Mouse (Mus musculus): ENCODE data around the gene D17H6S53E. TPM values are rescaled to one million over a fixed set of nuclear protein-coding genes. Genes with fewer than 3 reads are reported as not detected.
A peak's percentile ranks its signal among the peaks of the same experiment; 100 is the strongest.

The D17H6S53E gene
- polyA plus RNA-seq, 1 experiment from 2014 or later, result 10.8 TPM

DNA sequence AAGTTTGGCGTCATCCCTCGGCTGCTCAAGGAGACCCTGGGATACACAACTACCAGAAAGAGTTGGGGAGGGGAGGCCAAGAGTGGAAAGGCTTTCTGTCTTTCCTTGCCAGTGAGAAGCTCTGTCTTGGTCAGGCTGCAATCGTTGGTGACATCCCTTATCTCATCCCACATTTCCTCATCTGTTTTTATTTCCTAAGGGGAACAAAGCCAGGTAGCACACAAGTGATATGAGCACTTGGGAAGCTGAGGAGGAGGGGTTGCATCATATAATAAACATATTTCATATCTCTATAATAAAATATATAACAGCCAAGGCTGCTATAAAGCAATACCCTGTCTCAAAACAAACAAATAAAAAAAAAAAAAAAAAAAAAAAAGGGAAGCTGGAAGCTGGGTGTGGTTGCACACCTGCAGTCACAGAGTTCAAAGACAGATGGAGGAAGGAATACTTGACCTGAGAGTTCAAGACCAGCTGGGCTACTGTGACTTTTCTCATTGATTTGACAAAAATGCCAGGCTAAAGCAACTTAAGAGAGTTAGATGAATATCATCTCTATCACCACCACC, 42.2 kb upstream of the D17H6S53E start:
- no peak overlapping the region for H3K9ac ChIP-seq (ENCODE audit: low read depth, low read length)
- ATAC-seq (replicated peaks; ENCODE audit: insufficient number of reproducible peaks, low FRiP score, low TSS enrichment), result no peak
- H3K4me1 ChIP-seq (ENCODE audit: control insufficient read depth, insufficient read depth, low read length), result peaks cover 8% of the 10 kb centered on the region
- H3K4me3 ChIP-seq (ENCODE audit: low read depth, low read length), result no peak overlapping the region
- H3K9me3 ChIP-seq (replicated peaks; ENCODE audit: control insufficient read depth, low read length), result no peaks in the 10 kb centered on the region
- no peaks in the 10 kb centered on the region for H3K27me3 ChIP-seq (ENCODE audit: control insufficient read depth, insufficient read depth, low read length)
- no peak overlapping the region for H3K27ac ChIP-seq (ENCODE audit: low read depth, low read length)
- no peaks in the 10 kb centered on the region for H3K36me3 ChIP-seq (ENCODE audit: control insufficient read depth, insufficient read depth, low read length)
- H3K4me2 ChIP-seq, result no peak overlapping the region
- 57% methylated on average over 3 of the region's 3 CpGs for WGBS (ENCODE audit: insufficient replicate concordance)

DNA sequence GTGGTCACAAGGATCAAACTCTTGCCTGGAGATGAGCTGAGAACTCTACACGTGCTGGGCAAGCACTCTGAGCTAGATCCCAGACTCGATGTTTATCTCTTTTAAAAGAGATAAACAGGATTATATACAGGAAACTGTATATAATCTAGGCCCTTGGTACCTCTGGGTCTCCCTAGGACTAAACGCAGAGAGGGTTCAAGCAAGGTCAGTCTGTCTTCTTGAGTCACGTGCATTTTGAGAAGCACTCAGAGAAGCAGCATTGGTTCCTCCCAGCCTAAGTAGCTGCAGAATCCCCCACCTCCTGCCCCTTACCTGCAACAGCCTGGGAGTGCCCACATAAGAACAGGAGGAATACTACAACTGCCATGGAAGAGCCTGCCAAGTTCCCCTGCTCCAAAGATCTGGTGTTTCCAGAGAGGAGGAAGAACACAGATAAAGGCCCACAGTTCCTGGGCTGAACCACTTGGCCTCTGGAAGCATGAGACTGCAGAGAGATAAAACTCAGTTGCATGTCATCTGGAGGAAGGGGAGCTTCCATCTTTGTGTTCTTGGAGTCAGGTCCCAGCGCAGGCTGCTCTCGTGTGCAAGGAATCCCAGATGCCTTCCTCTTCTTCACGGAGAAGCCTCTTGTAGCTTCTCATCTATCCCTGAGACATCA, 40.8 kb upstream of the D17H6S53E start, which contains the start of gene Ly6g6f:
Gene Ly6g6f (minus strand): TSS at position 403 of the 658 bp plus-strand sequence.
- Histone ChIP-seq H3K4me1 (ENCODE audit: control insufficient read depth, insufficient read depth, low read length) (peaks cover 6% of the 10 kb centered on the region), H3K4me3 (ENCODE audit: low read depth, low read length) (no peak within 1 kb of the TSS), H3K27me3 (ENCODE audit: control insufficient read depth, insufficient read depth, low read length) (no peaks in the 10 kb centered on the region), H3K9me3 (replicated peaks; ENCODE audit: control insufficient read depth, low read length) (no peaks in the 10 kb centered on the region), H3K9ac (ENCODE audit: low read depth, low read length) (no peak within 1 kb of the TSS), H3K36me3 (ENCODE audit: control insufficient read depth, insufficient read depth, low read length) (no peaks in the 10 kb centered on the region), H3K4me2 (no peak within 1 kb of the TSS), H3K27ac (ENCODE audit: low read depth, low read length) (no peak within 1 kb of the TSS)
- 59% methylated on average over 7 of the region's 7 CpGs for WGBS (ENCODE audit: insufficient replicate concordance)
- ATAC-seq (replicated peaks; ENCODE audit: insufficient number of reproducible peaks, low FRiP score, low TSS enrichment), result no peak

DNA sequence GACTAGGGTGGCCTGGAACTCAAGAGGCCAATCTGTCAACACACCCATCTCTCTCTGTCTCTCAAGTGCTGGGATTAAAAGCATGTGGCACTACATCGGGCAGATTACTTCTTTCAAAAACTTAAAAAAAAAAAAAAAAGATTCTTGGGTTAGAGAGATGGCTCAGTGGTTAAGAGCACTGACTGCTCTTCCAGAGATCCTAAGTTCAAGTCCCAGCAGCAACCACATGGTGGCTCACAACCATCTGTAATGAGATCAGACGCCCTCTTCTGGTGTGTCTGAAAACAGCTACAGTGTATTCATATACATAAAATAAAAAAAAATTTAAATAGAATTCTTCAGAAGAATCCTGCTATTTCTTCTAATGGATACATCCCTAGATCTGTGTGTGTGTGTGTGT, 38.0 kb upstream of the D17H6S53E start:
- H3K4me2 ChIP-seq, result no peak overlapping the region
- H3K36me3 ChIP-seq (ENCODE audit: control insufficient read depth, insufficient read depth, low read length), result peaks cover 13% of the 10 kb centered on the region
- H3K27ac ChIP-seq (ENCODE audit: low read depth, low read length), result no peak overlapping the region
- no peak for ATAC-seq (replicated peaks; ENCODE audit: insufficient number of reproducible peaks, low FRiP score, low TSS enrichment)
- H3K4me3 ChIP-seq (ENCODE audit: low read depth, low read length), result no peak overlapping the region
- H3K9me3 ChIP-seq (replicated peaks; ENCODE audit: control insufficient read depth, low read length), result no peaks in the 10 kb centered on the region
- H3K4me1 ChIP-seq (ENCODE audit: control insufficient read depth, insufficient read depth, low read length), result peaks cover 9% of the 10 kb centered on the region
- no peak overlapping the region for H3K9ac ChIP-seq (ENCODE audit: low read depth, low read length)
- 48% methylated on average over 2 of the region's 2 CpGs for WGBS (ENCODE audit: insufficient replicate concordance)
- H3K27me3 ChIP-seq (ENCODE audit: control insufficient read depth, insufficient read depth, low read length), result no peaks in the 10 kb centered on the region

DNA sequence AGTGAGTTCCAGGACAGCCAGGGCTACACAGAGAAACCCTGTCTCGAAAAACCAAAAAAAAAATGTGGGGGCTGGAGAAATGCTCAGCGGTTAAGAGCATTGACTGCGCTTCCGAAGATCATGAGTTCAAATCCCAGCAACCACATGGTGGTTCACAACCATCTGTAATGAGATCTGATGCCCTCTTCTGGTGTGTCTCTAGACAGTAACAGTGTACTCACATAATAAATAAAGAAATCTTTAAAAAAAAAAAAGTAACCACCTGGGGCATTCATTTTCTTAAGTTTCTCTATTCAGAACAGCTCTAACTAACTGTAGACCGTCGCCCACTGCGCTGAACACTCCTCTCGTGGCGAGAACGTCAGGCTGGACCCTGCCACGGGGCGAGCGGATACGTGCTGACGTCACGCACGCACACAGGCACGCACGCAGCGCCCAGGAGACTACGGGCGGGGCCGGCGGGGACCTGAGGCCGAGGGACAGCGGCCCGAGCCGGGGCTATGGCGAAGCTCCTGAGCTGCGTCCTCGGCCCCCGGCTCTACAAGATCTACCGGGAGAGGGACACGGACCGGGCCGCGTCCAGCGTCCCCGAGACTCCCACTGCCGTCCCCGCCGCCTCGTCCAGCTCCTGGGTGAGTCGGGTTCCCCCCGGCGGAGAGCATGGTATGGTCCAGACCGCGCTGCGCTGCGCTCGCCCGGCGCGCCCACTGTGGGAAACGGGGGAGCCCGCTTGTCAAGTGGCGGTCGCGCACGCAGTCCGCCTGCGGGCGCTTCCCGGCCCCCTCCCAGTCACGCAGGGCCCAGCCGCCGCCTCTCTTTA, 37.1 kb upstream of the D17H6S53E start, which contains the start of gene Abhd16a:
Gene Abhd16a (plus strand): TSS at position 439 of the 820 bp plus-strand sequence.
- Histone ChIP-seq H3K27ac (ENCODE audit: low read depth, low read length) (peak within 1 kb of the TSS; percentile 96), H3K9ac (ENCODE audit: low read depth, low read length) (peak within 1 kb of the TSS; percentile 97), H3K4me1 (ENCODE audit: control insufficient read depth, insufficient read depth, low read length) (peaks cover 9% of the 10 kb centered on the region), H3K27me3 (ENCODE audit: control insufficient read depth, insufficient read depth, low read length) (no peaks in the 10 kb centered on the region), H3K4me3 (ENCODE audit: low read depth, low read length) (peak within 1 kb of the TSS; percentile 69), H3K4me2 (peak within 1 kb of the TSS; percentile 84), H3K9me3 (replicated peaks; ENCODE audit: control insufficient read depth, low read length) (no peaks in the 10 kb centered on the region), H3K36me3 (ENCODE audit: control insufficient read depth, insufficient read depth, low read length) (peaks cover 13% of the 10 kb centered on the region)
- 2% methylated on average over 67 of the region's 67 CpGs for WGBS (ENCODE audit: insufficient replicate concordance)
- ATAC-seq (replicated peaks; ENCODE audit: insufficient number of reproducible peaks, low FRiP score, low TSS enrichment), result peak; percentile 97

DNA sequence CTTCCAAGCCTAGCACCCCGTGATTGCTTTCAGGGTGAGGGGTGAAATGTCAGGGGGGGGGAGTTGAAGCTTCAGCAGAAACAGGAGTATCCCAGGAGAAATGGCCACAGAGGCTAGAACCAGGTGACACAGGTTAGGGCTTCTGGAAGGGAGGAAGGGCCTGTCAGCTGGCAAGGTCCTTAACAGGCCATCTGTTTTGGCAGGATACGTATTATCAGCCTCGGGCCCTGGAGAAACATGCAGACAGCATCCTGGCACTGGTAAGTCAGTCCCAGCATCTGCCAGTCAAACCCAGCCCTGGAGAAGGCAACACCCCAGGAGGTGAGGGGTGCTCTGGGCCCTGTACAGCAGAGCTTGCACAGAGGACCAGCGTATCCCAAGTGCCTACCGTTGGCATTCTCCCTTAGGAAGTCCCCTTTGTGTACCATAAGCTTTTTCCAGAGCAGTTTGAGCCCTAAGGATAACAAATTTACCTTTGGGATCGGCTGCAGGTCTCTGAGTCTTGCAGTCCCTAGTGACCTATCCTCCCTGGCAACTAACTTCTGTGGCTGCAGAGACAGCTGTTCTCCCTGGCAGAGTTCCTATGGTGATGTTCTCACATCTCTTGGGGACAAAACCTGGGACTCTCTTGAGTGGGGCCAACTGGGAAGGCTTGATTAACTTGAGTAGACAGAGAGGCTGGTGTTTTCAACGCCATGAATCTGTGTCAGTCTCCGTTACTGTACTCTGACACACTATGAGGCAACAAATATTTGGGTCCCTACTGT, 35.8 kb upstream of the D17H6S53E start:
- H3K4me3 ChIP-seq (ENCODE audit: low read depth, low read length), result peak overlapping the region; percentile 69
- no peaks in the 10 kb centered on the region for H3K27me3 ChIP-seq (ENCODE audit: control insufficient read depth, insufficient read depth, low read length)
- no peaks in the 10 kb centered on the region for H3K9me3 ChIP-seq (replicated peaks; ENCODE audit: control insufficient read depth, low read length)
- peak overlapping the region; percentile 97 for H3K9ac ChIP-seq (ENCODE audit: low read depth, low read length)
- peaks cover 18% of the 10 kb centered on the region for H3K36me3 ChIP-seq (ENCODE audit: control insufficient read depth, insufficient read depth, low read length)
- peaks cover 12% of the 10 kb centered on the region for H3K4me1 ChIP-seq (ENCODE audit: control insufficient read depth, insufficient read depth, low read length)
- H3K4me2 ChIP-seq, result peak overlapping the region; percentile 84
- ATAC-seq (replicated peaks; ENCODE audit: insufficient number of reproducible peaks, low FRiP score, low TSS enrichment), result no peak
- 68% methylated on average over 8 of the region's 8 CpGs for WGBS (ENCODE audit: insufficient replicate concordance)
- no peak overlapping the region for H3K27ac ChIP-seq (ENCODE audit: low read depth, low read length)

DNA sequence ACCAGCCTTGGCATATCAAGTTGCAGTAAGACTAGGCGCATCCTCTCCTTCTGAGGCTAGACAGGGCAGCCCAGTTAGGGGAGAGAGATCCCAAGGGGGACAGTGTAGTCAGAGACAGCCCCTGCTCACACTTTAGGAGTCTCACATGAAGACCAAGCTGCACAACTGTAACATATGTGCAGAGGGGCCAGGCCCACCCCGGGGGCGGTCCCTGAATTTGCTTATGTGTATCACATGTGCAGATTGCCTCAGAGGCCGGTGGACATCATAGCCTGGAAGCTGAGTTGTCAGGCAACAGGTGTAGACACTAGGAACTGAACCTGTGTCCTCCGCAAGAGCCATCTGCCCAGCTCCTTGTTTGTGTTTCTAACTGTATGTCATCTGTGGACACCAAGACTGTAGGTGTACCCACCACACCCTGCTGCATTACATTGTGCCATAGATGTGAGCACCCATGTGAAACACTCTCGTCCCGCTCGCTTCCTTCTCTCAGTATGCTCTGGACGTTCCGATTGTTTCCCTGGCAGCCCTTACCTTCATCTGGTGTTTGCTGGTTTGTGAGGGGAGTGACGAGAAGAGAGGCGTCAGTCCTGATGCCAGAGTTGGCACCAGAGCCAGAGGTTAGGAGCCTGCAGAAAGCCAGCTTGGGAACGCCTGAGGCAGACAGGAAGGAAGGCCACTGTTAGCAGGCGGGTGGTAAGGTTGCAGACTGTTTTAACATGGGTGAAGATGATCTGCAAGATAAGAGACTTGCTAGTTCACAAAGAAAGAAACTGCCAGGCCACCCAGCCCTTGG, 33.6 kb upstream of the D17H6S53E start:
- no peak overlapping the region for H3K27ac ChIP-seq (ENCODE audit: low read depth, low read length)
- peaks cover 24% of the 10 kb centered on the region for H3K36me3 ChIP-seq (ENCODE audit: control insufficient read depth, insufficient read depth, low read length)
- H3K4me1 ChIP-seq (ENCODE audit: control insufficient read depth, insufficient read depth, low read length), result peaks cover 12% of the 10 kb centered on the region
- 85% methylated on average over 14 of the region's 14 CpGs for WGBS (ENCODE audit: insufficient replicate concordance)
- H3K9me3 ChIP-seq (replicated peaks; ENCODE audit: control insufficient read depth, low read length), result no peaks in the 10 kb centered on the region
- no peak overlapping the region for H3K4me3 ChIP-seq (ENCODE audit: low read depth, low read length)
- no peak overlapping the region for H3K4me2 ChIP-seq
- ATAC-seq (replicated peaks; ENCODE audit: insufficient number of reproducible peaks, low FRiP score, low TSS enrichment), result no peak
- no peaks in the 10 kb centered on the region for H3K27me3 ChIP-seq (ENCODE audit: control insufficient read depth, insufficient read depth, low read length)
- H3K9ac ChIP-seq (ENCODE audit: low read depth, low read length), result no peak overlapping the region

DNA sequence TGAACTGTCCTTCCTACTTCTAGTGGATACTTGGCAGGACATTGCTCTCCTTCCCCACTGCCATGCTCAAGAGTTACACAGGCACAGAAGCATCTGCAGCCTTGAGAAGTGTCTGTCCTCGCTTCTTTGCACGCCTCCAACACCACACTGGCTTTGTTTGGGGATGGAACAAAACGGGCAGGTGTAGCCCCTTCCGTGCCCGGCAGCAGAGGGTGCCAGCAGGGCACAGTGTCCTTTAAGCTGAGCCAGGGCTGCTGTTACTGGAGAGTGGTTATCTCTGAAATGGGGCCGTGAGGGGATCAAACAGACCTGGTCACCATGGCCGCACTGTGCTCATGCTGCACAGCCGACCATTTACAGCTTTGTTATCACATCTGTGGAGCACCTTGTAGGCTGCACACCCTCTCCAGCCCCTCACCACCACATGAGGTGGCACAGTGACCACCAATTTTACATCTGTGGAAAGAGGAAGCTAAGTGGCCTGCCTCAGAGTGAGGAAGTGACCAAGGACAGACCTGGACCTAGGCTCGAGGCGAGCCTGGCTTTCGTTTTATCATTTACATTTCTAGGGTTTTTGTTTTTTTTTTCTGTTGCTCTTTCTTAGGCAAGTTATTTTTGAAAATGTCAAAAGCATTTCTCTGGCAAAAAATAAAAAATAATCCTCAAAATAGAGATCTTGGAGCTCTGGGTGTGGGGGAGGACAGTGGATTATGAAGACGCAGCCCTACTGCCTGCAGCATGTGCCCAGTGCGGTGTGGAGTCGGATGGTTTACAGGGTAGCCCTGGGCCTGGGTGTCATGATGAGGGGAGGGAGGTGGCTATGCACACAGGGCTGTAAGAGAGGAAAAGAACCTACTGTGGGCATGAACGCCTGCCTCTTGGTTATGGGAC, 31.5 kb upstream of the D17H6S53E start:
- ATAC-seq (replicated peaks; ENCODE audit: insufficient number of reproducible peaks, low FRiP score, low TSS enrichment), result no peak
- H3K36me3 ChIP-seq (ENCODE audit: control insufficient read depth, insufficient read depth, low read length), result peaks cover 26% of the 10 kb centered on the region

More for the DNA sequence above, 31.5 kb upstream of the D17H6S53E start:
- Histone ChIP-seq H3K9ac (ENCODE audit: low read depth, low read length) (no peak overlapping the region), H3K4me1 (ENCODE audit: control insufficient read depth, insufficient read depth, low read length) (peaks cover 12% of the 10 kb centered on the region), H3K27me3 (ENCODE audit: control insufficient read depth, insufficient read depth, low read length) (no peaks in the 10 kb centered on the region), H3K4me3 (ENCODE audit: low read depth, low read length) (no peak overlapping the region), H3K4me2 (no peak overlapping the region), H3K27ac (ENCODE audit: low read depth, low read length) (no peak overlapping the region), H3K9me3 (replicated peaks; ENCODE audit: control insufficient read depth, low read length) (no peaks in the 10 kb centered on the region)
- WGBS (ENCODE audit: insufficient replicate concordance), result 81% methylated on average over 15 of the region's 15 CpGs
